Mouse (Mus musculus) lung, postnatal 4 days (tissue): Measurements from ENCODE around the gene Serpinb1b.
"Not testable (repeated sequence)": the region's sequence is repeated elsewhere in the genome, so short reads cannot be mapped to it uniquely, and the experiment has no call there.

Source experiments
- DNase-seq, 2 experiments: peaks; one replicate each; pipeline ENCODE4 v3.0.0; 2021

The Serpinb1b gene

DNA sequence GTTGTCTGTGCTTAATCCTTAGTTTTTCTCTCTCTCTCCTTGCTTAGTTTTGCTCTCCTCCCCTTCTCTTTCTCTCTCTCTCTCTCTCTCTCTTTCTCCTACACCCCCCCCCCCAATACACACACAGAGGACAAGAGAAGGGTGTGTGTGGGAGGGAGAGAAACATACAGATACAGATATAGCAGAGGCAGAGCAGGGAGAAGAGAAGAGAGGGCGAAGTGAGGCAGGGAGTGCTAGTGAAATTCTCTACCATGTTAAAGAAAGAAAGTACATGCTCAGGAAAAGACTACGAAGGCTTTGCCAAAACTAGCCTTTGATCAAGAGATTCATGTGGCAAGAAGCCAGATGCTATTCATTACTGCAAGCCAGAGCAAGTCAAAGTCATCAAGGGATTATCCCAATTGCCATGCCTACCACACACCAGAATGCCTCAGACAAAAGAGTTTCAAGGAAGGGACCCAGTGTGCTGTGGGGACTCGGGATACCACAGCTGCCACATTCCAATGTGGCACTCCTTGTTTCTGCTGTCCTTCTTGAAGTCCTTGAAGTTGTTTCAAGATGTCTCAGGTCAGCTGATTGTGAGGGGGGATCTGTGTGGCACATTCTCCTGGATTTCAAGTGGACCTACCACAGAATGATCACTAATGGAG lies at the start of gene Serpinb1b:
Serpinb1b (plus strand) TSS at position 520 of the 650 bp plus-strand sequence.
- DNase-seq: no peak

DNA sequence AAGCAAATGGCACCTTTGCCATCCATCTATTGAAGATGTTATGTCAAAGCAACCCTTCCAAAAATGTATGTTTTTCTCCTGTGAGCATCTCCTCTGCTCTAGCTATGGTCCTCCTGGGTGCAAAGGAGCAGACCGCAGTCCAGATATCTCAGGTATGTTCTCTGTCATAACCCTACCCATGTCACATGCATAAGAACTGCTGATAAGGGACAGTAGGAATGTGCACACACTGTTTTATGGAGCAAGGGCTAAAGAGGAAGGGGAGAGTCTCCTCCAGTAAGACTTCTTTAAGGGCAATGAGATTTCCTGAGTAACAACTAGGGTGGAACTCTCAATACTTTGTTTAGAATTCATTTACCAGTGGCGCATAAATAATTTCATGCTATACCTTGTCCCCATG lies 48.9 kb upstream of the Serpinb1b start:
- not testable (repeated sequence) for DNase-seq

DNA sequence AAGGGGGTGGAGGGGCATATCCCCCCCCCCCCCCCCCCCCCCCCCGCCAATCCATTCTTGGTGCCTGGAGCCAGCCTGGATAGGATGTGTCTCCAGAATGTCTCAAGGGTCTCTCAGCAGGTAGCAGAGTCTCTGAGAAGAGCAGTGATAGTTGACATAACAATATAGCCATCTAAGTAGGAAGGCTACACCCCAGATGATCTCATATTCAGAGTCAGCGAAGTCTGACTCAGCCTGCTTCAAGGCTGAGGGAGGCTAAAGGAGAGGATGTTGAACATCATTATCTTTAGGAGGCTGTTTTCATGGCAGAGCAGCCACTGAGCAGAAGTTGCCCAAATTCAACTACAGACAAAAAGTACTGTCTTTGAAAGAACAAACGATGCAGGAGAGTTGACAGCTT lies 48.1 kb upstream of the Serpinb1b start:
- no peak for DNase-seq

DNA sequence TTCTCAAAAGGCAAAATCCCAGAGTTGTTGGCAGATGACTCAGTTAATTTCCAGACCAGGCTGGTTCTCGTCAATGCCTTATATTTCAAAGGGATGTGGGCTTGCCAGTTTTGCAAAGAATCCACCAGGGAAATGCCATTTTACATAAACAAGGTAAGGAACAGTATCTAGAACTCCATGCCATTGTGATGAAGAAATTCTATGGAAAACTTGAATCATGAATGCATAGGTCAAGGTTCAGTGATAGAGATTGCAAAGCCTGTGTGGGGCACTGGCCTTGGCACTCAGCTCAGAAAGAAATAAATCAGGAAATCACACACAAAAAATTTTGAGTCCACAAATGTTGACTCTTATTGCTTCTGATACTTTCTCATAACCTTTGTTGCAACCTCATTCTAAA lies 42.9 kb upstream of the Serpinb1b start:
- DNase-seq: no peak

DNA sequence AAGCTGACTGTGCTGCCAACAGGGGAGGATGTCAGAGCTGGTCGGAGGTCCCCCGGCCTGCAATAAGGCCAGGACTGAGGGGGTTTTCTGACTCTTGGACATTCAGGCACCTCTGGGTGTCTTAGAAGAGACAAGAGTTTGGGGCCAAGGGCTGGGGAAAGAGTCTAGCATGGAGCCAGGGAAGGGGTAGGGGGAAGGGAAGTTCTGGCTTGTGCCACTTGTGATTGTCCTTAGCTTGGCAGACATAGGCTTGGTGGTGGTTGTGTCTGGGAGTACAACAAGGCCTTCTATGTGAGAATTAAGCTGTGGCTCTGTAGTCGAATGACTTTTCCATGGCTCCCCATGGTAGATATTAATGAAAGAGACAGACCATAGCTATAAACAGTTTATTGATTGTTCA lies 34.8 kb upstream of the Serpinb1b start:
- no peak for DNase-seq

DNA sequence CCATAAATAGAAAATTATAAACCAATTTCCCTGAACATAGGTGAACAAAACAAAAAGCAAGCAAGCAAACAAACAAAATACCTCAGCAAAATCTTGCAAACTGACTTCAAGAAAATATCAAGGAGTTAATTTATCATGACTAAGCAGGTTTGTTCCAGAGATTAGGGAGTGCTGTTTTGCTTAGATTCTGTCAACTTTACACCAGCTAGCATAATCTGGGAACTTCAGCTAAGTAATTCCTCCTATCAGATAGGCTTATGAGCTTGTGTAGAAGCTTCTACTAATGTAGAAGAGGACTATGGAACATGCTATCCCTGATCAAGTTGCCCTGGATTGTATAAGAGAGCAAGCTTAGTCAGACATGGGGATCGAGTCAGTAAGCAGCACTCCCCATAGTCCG lies 31.1 kb upstream of the Serpinb1b start:
- DNase-seq: no peak

DNA sequence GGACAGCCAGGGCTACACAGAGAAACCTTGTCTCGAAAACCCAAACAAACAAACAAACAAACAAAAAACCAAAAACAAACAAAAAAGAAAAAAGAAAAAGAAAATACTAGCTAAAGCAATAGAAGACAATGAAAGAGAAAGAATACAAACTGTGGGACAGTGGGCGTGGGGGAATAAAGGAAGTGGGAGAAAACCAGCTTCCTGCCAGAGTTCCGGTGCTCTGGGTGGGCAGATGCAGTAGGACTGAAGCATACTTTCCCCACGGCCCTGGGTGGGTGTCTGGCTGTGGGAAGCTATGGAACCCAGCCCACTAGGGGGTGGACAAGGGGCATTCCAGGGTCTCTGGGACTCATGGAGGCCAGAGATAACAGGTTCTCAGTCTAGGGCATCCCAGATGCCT lies 30.2 kb upstream of the Serpinb1b start:
- no peak for DNase-seq

DNA sequence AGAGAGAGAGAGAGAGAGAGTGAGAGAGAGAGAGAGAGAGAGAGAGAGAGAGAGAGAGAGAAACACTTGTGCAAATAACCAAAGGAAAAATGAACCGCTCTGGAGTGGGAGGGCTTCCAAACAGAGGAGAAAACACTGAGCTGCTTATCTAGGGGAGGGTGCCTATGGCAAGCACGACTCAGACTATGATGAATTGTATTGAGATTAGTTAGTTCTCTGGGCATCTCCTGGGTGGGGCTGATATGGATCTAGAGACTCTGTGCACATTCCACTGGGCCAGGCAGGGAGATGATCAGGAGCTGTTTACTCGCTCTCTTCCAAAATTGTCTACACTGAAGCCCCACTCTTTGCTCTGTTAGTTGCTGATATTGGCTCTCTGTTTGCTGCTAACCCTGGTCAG lies 26.7 kb upstream of the Serpinb1b start:
- no peak for DNase-seq

DNA sequence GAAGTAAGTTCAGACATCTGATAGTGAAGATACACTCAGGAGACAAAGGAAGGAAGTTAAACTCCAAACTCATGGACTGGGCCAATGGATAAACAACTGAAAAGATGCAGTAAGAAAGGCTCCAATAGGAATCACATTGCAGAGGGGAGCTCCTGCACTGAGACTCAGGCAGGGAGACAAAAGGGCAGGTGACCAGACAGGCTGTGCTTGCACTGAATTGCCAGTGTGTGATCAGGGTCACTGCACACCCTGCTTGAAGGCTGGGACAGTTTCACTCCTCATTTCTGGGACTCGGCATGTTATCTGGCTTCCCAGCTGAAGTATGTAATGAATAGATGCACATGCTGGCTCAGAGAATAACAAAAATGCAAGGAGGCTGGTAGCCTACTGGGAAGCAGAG lies 15.3 kb upstream of the Serpinb1b start:
- no peak for DNase-seq

DNA sequence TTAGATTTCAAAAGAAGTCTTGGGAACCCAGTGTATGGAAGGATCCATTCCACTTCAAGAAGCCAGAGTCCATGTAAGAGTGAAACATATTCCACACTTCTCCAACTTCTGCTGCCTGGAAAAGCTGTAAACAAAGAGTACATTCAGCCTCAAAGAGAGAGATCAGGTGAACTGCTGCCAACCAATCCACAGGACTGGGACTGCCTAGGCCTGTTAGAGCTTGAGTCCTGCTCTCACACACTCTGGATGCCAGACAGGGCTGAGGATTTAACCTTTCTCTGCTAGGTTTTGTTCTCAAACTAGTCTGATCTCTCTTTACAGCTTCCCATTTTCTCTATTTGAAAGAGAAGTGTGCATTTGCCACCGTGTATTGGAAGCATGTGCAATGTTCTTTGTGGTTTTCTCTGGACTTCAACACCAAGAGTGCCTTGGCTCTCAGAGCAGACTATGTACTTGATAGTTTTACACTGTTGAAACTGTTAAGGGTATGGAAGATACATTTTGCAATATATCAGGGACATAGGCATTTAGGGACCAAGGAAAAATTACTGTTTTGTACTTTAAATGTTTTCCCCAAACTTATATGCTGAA lies 10.9 kb upstream of the Serpinb1b start:
- DNase-seq: no peak

DNA sequence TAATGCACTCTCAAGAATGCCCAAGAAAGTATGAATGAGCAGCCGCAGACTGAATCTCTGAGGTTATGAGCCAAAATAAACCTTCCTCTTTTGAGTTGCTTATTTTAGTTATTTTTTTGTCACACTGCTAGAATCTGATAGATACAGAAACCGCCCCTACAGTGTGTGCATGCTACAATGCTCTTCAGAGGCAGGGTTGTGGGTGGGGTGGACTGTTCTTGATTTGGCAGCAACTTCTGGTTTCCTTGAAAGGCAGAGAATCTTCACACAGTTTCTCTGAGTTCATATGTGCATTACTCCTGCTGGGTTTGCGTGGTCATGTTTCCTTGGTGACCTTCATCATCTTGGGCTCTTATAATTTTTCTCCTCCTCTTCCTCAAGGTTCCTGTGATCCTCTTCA lies 10.2 kb upstream of the Serpinb1b start:
- no peak for DNase-seq

DNA sequence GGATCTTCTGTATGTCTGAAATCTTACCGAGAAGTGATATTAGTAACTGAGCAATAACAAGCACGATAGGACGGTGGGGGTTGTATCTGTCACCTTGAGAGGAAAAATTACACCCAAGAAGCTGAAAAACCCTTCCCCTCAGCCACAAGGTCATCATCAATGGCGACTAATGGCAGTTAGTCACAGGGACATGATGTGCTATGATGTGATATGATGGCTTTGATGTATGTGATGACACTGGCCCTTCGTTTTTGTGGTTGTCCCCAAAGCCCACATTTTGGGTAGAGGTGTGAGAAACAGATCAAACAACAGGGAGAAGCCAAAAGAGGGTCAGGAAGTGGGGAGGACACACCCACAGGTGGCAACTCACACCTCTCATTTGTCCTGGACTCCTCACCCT lies 6.6 kb upstream of the Serpinb1b start:
- DNase-seq: no peak

DNA sequence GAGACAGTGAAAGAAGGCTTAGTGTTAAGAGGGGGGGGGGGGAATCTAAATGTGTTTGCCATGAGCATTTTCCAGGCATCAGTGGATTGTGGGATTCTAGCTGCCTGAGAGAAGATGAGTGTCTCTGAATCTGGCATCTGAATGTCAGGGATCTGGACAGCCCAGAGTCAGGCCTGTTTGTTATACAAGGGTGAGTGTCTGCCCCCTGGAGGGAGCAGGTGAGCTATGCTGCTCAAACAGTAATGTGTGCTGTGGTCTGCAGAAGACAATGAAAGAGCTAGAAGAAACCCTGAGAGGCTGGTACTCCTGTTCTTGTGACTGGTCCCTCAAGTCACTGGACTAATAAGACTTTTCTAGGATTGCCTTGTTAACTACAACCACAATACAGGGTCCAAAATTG lies 4.3 kb upstream of the Serpinb1b start:
- peak; percentile 52 to 62 for DNase-seq

DNA sequence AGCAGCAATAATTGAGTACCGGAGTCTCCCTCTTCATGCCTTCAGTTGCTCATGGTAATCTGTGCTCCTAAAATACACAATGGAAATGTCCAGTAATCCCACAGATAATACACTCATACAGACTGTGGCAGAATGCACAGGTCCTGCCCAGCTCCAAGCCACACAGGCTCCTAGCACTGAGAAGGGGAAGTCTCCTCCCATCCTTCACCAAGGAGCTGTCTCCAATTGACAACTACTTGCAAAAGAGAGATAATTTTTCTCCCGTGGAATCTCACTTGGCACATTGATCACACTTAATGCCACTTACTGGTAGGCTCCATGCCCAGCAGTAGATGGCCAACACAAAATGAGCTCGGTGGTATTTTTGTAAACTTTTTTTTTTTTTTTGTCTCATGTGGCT lies 2.1 kb upstream of the Serpinb1b start:
- no peak for DNase-seq

DNA sequence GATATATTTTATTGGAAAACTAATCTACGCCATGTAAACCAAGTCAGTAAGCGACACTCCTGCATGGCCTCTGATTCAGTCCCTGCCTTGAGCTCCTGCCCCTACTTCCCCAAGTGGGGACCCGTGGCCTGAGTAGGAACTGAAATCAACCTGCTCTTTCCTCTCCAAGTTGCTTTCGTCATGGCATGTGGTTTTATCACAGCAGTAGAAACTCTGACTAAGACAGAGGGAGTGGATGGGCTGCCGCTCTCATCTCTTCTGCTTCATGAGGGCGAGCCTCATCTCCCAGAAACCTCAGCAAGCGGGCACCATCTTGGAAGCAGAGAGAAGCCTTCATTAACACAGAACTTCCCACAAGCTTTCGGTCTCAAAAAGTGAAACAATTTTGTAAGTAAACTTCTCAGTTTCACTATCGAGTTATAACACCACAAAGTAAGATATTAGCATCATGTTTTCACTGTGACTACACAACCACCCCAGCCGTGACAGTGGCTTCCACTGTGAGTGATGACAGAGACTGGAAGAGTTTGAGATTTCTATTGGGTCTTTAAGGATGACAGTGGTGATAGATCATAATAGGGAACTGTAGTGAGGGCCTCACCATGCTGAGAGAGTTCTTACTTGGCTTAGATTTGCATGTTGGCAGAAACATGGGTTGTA lies 1.2 kb upstream of the Serpinb1b start:
- peak in 1 of 2 experiments; percentile 21 for DNase-seq

DNA sequence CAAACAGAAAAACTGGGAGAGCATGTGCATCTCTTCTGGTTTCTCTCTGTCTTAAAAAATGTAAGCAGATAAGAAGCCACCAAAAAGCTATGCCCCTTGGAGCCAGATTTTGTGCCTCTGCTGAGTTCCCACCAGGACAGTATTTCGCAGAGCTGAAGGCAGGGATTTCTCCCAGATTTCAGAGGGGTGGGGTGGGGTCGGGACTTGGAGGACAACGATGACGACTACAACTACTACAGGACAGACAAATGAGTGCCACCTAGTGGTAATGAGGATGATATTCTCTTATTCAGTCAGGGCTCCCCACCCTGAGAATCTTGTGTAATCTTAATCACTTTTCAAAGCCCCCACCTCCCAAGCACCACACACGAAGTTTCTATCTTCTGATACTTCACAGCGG lies 1.0 kb downstream of the Serpinb1b start:
- DNase-seq: no peak

DNA sequence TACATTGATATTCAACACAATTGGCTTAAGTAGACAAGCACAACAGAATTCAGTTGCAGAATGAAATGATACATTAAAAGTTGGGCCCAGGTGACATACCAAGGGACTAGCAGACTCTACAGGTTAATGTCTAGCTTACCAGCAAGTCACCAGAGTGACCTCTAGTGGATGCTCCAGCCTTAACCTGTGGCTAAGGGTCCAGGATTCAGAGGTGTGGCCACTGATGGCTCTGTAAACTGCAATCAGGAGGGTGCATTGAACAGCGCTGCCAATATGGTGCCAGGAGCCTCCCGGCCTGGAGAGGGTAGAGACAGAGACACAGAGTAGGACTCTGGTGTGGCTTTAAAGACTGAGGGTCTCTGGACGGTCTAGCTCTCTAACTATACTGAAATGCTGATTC lies 2.0 kb downstream of the Serpinb1b start:
- DNase-seq: peak; percentile 27 to 46

DNA sequence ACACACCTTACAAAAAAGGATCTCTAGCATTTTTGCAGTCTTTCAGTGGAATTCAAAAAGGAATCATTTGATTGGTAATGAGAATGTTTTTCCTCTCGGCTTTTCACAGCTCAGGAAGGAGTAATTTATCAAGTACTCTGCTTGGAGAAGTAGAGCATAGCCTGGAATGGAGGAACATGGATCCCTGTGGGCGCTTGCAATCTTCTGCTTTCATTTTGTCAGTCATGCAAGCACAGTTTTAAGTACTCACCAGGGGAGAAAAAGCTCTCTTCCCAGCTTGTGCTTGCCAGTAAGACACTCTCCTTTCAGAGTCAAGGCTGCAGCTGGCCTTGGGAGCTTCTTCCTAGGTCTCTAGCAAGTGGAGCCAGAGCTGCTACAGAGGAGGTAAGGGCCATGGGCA lies 5.5 kb downstream of the Serpinb1b start:
- no peak for DNase-seq

DNA sequence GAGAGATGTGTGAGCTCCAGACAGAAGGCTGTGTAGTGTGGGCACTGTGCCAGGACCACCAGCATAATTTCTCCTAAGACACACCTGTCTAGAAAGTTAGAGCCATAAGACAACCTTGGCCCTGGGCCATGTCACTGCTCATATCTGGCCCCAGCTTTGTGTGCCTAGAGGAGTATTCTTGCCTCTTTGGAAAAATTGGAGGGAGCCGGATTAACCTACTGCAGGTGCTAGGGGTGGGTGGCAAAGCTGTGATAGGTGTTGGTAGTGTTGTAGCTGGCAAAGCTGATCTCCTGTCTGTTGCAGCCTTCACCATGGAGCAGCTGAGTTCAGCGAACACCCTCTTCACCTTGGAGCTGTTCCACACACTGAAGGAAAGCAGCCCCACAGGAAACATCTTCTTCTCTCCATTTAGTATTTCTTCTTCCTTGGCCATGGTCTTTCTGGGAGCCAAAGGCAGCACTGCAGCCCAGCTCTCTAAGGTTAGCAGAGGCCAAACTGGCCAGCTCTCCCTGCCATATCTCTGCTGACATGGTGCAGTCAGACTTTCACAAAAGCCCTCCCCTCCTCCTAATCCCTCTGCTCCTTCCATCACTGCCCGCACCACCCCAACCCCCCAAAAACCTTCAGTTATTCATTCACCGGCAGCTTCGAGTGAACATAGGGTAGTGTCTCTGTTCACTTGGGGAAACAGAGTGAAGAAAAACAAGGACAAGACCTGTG lies 6.8 kb downstream of the Serpinb1b start:
- DNase-seq: no peak

DNA sequence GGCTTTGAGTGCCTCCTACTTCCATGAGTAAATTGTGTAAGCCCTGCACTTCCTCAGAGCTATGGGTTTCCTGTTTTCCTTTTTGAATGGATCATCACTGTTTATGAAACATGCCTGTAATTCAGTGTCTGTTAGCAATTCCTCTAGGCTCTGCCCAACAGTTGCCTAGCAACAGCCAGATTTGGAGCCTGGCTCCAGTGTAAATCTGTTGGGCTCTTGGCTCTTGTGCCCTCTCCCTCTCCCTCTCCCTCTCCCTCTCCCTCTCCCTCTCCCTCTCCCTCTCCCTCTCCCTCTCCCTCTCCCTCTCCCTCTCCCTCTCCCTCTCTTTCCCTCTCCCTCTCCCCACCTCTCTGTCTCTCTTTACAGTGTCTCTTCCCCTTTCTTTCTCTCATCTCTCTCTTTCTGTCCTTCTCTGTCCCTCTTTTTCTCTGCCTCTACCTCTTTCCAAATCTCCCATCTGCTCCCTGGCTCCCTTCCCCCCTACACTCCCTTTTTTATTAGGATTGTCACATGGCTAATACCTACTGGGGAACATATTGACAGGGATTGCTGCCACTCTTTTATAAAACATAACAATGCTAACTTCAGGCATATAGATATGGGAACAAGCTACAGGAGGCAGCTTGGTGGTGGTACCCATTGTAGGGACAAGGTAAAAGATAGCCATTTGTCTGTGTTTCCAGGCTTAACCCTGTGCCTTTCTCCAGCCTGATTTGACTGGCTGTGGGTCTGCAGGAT lies 7.5 kb downstream of the Serpinb1b start:
- DNase-seq: peak; percentile 39 to 71

DNA sequence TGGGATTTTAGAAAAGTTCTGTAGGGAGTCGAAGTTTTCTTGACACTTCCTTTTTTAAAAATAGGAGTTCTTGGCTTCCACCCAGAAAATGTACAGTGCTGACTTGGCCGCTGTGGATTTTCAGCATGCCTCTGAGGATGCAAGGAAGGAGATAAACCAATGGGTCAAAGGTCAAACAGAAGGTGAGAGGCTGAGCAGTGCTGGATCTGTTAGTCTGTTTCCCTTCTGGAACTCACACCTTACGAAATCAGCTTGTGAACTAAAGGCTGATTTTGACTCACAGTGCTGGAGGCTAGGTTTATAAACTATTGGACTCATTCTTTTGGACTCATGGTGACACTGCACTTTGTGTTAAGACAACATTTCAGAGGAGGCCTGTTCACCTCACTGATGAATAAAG lies 11.2 kb downstream of the Serpinb1b start:
- DNase-seq: no peak

DNA sequence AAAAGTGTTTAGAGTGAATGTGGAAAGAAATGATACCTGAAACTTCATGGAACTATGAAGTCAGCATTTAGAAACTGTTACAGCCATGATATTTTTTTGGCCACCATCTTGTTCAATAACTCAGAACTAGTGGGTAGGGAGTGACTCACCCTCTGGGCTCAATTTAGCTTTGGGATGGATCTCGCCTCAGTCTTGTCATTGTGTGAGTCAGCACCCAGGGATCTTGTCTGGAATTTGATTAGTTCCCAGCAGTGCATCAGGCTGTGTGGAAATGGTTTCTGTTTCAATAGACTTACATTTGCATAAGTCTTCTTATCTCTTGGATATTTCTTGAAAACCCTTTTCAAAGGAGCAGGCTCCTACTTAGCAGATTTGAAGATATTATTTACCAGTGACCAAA lies 12.2 kb downstream of the Serpinb1b start:
- no peak for DNase-seq

DNA sequence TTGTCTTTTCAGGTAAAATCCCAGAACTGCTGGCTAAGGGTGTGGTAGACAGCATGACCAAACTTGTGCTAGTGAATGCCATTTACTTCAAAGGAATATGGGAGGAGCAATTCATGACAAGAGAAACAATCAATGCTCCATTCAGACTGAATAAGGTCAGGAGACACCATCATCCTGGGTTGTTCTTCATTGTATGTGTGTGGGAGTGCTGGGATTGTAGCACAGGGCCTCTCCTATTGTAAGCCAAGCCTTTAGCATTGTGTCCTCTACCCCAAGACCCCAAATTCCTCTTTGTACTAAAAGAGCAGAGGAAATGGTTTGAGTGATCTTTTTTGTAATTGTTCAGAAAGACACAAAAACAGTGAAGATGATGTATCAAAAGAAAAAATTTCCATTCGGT lies 12.9 kb downstream of the Serpinb1b start:
- DNase-seq: no peak
